Mouse (Mus musculus): ENCODE measurements at regions not wholly inside any gene's neighbourhood (a gene's known extent, or its start where the extent isn't known, plus 50 kb on each side); places are given as distances from the start of the nearest gene placed in this dataset.

- TF ChIP-seq CTCF (IDR thresholded peaks at IDR 0.05; ENCODE audit: control insufficient read depth, insufficient read depth, low read length) (no peak), POLR2A (IDR thresholded peaks at IDR 0.05; ENCODE audit: borderline replicate concordance, control insufficient read depth, low read depth, low read length) (no peak)
These were observed 236.4 kb upstream of the Hes1 start for GRCm38 (mm10) chr16:29827776-29828175.
